Mouse (Mus musculus) spleen, adult 2 months (tissue): Measurements from ENCODE around the gene Col1a2. TPM values are rescaled to one million over a fixed set of nuclear protein-coding genes. Genes with fewer than 3 reads are reported as not detected.

Experiments
- DNase-seq, 2 experiments: peaks; one replicate each; pipeline versions ENCODE4 v3.0.0 to v3.0.0-alpha.2; 2012 to 2021; ENCODE audit warnings: low spot score in 2 of 2, low read depth in 1 of 2
- H3K27ac ChIP-seq: fragments of 200-500 bp; 2 replicates; pipeline ENCODE4 v1.5.1; 2012; ENCODE audit warnings: low read length, inconsistent platforms; ENCODE audit not compliant: insufficient read depth
- H3K27me3 ChIP-seq: fragments of 200-500 bp; 2 replicates; pipeline ENCODE4 v1.6.1; 2012; ENCODE audit warnings: mild to moderate bottlenecking, moderate library complexity, low read length, inconsistent platforms; ENCODE audit not compliant: control insufficient read depth, insufficient read depth
- H3K36me3 ChIP-seq: fragments of 200-500 bp; 2 replicates; pipeline ENCODE4 v1.6.1; 2012; ENCODE audit warnings: mild to moderate bottlenecking, low read length, inconsistent platforms; ENCODE audit not compliant: control insufficient read depth, insufficient read depth
- H3K4me1 ChIP-seq: fragments of 200-500 bp; 2 replicates; pipeline ENCODE4 v1.6.1; 2011; ENCODE audit warnings: inconsistent platforms; ENCODE audit not compliant: control insufficient read depth, insufficient read depth, insufficient read length
- H3K4me3 ChIP-seq: fragments of 200-500 bp; 2 replicates; pipeline ENCODE4 v1.5.1; 2011; ENCODE audit warnings: mild to moderate bottlenecking, inconsistent platforms; ENCODE audit not compliant: insufficient read depth, insufficient read length; ENCODE audit errors: extremely low read depth
- CTCF ChIP-seq: fragments of 200-500 bp; IDR thresholded peaks from 2 replicates; pipeline ENCODE4 v1.5.1; 2011; ENCODE audit warnings: mild to moderate bottlenecking, inconsistent platforms; ENCODE audit not compliant: insufficient read depth, insufficient read length, insufficient replicate concordance; ENCODE audit errors: extremely low read depth
- POLR2A ChIP-seq: fragments of 200-500 bp; IDR thresholded peaks from 2 replicates; pipeline ENCODE4 v1.6.1; 2011; ENCODE audit warnings: low read depth, low read length, inconsistent platforms
- WGBS: fragments of 180-500 bp; shearing (Covaris S2); methylation state at CpG from one replicate; pipeline ENCODE4 v1.1.7; 2018; 5-methylcytosine and 5-hydroxymethylcytosine counted together
- polyA plus RNA-seq: library from polyadenylated mRNA; depleted of rRNA; stranded (reverse); fragments of >200 nt; gene quantifications from 2 replicates; pipeline ENCODE4 v1.2.3, GENCODE M21; 2012

Col1a2 gene
- polyA plus RNA-seq, 1 experiment, result 54.0 TPM

DNA sequence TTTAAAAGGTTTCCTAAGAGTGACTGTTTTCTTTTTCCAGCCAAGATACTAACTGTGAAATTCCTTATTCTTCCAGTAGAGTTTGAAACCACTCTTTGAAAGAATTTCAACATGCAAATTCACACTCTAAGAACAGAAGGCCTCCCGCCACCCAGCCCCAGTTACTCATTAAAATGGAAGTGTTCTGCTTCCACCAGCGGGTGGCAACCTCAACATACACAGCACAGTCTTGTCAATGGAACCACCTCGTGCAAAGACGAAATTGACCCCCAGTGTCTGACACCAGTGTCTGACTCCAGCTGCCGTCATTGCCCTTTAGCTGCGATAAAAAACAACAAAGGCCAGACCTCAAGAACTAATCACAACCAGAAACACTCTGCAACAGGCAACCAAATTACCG is 53.1 kb downstream of the Col1a2 start:
- H3K27me3 ChIP-seq, result no peaks in the 10 kb centered on the region; the same call in 1 of the 2 replicates
- WGBS, result 27% methylated on average over 7 of the region's 7 CpGs
- TF ChIP-seq CTCF (peak; percentile 23; the same call in 1 of the 2 replicates), POLR2A (no peak)
- no peak overlapping the region for H3K4me3 ChIP-seq
- H3K36me3 ChIP-seq, result no peaks in the 10 kb centered on the region
- no peaks in the 10 kb centered on the region for H3K4me1 ChIP-seq
- H3K27ac ChIP-seq, result no peak overlapping the region
- no peak for DNase-seq

DNA sequence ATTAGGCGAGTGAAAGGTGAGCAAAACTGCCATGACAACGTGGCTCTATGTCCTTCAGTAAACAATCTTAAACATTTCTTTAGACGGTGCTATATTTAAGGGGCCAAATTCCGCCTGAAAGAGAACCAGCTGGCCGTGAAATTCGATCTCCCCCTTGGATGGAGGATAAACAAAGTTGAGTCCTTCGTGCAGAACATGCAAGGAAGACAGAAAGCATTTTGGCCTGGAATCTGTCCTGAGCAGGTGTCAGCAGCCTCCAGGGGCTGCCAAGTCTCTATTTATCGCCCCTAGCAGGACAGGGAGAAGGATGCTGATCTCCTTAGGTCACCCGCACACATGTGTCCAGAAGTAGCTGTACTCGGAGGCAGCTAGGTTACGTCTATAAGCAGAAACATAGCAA is 56.5 kb downstream of the Col1a2 start:
- no peaks in the 10 kb centered on the region for H3K4me1 ChIP-seq
- H3K27me3 ChIP-seq, result no peaks in the 10 kb centered on the region; the same call in 1 of the 2 replicates
- WGBS, result 78% methylated on average over 11 of the region's 11 CpGs
- TF ChIP-seq CTCF, result no peak
- TF ChIP-seq POLR2A, result no peak
- no peak overlapping the region for H3K4me3 ChIP-seq
- H3K27ac ChIP-seq, result no peak overlapping the region
- DNase-seq, result no peak
- no peaks in the 10 kb centered on the region for H3K36me3 ChIP-seq

GRCm38 (mm10) chr6:4561621-4562020 is 57.0 kb downstream of the Col1a2 start:
- Histone ChIP-seq H3K36me3 (no peaks in the 10 kb centered on the region), H3K27ac (no peak overlapping the region), H3K27me3 (no peaks in the 10 kb centered on the region; the same call in 1 of the 2 replicates), H3K4me3 (no peak overlapping the region), H3K4me1 (no peaks in the 10 kb centered on the region)
- no peak for DNase-seq
- TF ChIP-seq POLR2A, result no peak
- TF ChIP-seq CTCF, result no peak

- no peak overlapping the region for H3K27ac ChIP-seq
- WGBS, result 63% methylated on average over 1 of the region's 1 CpGs
- no peaks in the 10 kb centered on the region for H3K4me1 ChIP-seq
- TF ChIP-seq POLR2A (no peak), CTCF (no peak)
- H3K4me3 ChIP-seq, result no peak overlapping the region
- no peak for DNase-seq
- H3K36me3 ChIP-seq, result no peaks in the 10 kb centered on the region
- no peaks in the 10 kb centered on the region; the same call in 1 of the 2 replicates for H3K27me3 ChIP-seq
Measured at GRCm38 (mm10) chr6:4562401-4562800, 57.8 kb downstream of the Col1a2 start.

GRCm38 (mm10) chr6:4563477-4563876 is 58.9 kb downstream of the Col1a2 start:
- no peaks in the 10 kb centered on the region for H3K36me3 ChIP-seq
- TF ChIP-seq POLR2A (no peak), CTCF (no peak)
- no peaks in the 10 kb centered on the region for H3K4me1 ChIP-seq
- no peak for DNase-seq
- no peak overlapping the region for H3K27ac ChIP-seq
- H3K4me3 ChIP-seq, result no peak overlapping the region
- 87% methylated on average over 5 of the region's 5 CpGs for WGBS
- H3K27me3 ChIP-seq, result no peaks in the 10 kb centered on the region

DNA sequence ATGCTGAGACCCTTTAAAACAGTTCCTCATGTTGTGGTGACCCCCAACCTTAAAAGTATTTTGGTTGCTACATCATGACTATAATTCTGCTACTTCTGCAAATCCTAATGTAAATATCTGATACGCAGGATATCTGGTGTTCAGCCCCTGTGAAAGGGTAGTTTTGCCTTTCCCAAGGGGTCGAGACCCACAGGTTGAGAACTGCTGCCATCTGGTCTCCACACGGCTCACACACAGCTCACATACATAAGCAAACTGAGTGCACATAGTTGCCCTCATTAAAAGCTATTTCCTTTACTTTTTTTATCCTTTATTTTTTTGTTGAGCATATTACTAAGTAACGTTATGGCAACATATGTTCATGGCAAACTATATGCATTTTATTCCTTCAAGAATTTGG is 65.8 kb downstream of the Col1a2 start:
- WGBS, result 88% methylated on average over 4 of the region's 4 CpGs
- Histone ChIP-seq H3K27me3 (no peaks in the 10 kb centered on the region), H3K36me3 (no peaks in the 10 kb centered on the region), H3K27ac (no peak overlapping the region), H3K4me3 (no peak overlapping the region), H3K4me1 (no peaks in the 10 kb centered on the region)
- DNase-seq, result no peak
- TF ChIP-seq POLR2A, result no peak
- no peak for TF ChIP-seq CTCF

- no peak for DNase-seq
- H3K36me3 ChIP-seq, result no peaks in the 10 kb centered on the region
- no peak for TF ChIP-seq POLR2A
- no peak for TF ChIP-seq CTCF
- no peak overlapping the region for H3K27ac ChIP-seq
- WGBS, result 55% methylated on average over 5 of the region's 5 CpGs
- H3K4me1 ChIP-seq, result no peaks in the 10 kb centered on the region
- no peak overlapping the region for H3K4me3 ChIP-seq
- no peaks in the 10 kb centered on the region for H3K27me3 ChIP-seq
Measured at GRCm38 (mm10) chr6:4577756-4578155, 73.1 kb downstream of the Col1a2 start.

DNA sequence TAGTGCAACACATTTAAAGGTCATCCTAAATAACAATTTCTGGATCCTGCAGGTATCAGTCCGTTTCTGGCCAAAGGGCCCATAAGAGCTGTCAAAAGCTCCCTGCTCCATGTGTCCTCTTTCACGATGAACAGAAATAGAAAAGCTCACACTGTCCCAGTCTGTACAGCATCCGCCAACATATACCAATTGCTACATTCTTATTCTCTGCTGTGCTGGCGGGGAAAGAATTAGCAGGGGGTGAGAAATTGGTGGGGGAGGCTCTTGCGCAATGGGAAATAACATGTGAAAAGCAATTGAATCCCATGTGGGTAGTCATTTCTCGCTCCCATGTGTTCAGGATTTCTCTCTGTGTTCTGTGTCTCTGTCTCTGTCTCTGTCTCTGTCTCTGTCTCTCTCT is 73.7 kb downstream of the Col1a2 start:
- DNase-seq, result no peak
- 88% methylated on average over 6 of the region's 6 CpGs for WGBS
- TF ChIP-seq CTCF (no peak), POLR2A (no peak)

More for the DNA sequence above, 73.7 kb downstream of the Col1a2 start:
- no peak overlapping the region for H3K4me3 ChIP-seq
- H3K27ac ChIP-seq, result no peak overlapping the region
- H3K4me1 ChIP-seq, result no peaks in the 10 kb centered on the region
- H3K36me3 ChIP-seq, result no peaks in the 10 kb centered on the region
- H3K27me3 ChIP-seq, result no peaks in the 10 kb centered on the region
